Mouse (Mus musculus) left cerebral cortex, adult 8-10 months (tissue): ENCODE results near the gene Ssbp3. TPM values are rescaled to one million over a fixed set of nuclear protein-coding genes. Genes with fewer than 3 reads are reported as not detected.

Source experiments
- DNase-seq, 2 experiments: peaks; one replicate each; pipeline ENCODE4 v3.0.0; 2022; ENCODE audit warnings: low spot score in 2 of 2
- total RNA-seq, 4 experiments: library from RNA; stranded (reverse); gene quantifications; 2 replicates each; pipeline ENCODE4 v1.2.4; 2022

Gene Ssbp3
- total RNA-seq, 4 experiments from 2014 or later: 171 to 199 (median 187) TPM

- DNase-seq: no peak
Observed at GRCm38 (mm10) chr4:107007359-107007758, 96.9 kb downstream of the Ssbp3 start.

GRCm38 (mm10) chr4:107008161-107008560 is 97.7 kb downstream of the Ssbp3 start:
- DNase-seq: no peak

DNA sequence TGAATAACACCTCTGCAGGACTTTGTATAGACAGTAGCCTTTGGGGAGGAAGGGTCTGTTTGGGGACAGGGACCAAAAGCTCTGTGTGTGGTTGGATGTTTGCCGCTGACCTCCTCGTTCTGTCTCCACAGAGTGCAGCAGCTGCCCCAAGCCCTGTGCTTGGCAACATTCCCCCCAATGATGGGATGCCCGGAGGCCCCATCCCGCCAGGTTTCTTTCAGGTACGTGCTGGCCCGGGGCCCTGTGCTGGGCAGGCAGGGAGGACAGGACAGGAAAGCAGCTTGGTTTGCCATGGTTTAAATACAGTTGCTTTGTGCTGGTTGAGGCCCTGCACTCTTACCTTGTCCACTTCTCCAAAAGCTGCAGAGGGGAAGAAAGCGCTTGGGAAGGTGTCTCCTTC is 99.0 kb downstream of the Ssbp3 start:
- no peak for DNase-seq

- DNase-seq: no peak
Observed at GRCm38 (mm10) chr4:107011325-107012004, 101.0 kb downstream of the Ssbp3 start.

DNA sequence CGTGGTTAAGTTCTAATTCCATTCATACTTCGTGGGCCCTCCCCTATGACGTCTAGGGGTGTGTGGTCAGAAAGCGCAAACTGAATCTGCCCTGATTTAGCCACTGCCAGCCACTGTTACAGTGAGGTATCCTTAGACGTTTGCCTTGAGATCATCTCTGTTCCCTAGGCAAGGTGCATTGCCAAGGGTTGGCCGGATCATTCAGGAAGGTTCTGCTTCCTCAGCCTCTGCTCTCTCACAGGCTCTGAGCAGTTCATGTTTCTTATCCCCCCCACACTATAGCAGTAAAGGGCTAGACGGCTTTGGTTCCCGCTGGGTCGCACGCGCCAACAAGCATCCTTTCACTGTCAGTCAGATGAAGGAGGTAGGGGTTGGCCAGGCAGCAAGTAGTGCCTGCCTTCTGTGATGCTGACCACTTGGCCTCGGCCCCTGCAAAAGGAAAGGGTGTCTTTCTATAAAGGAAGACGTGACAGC is 101.5 kb downstream of the Ssbp3 start:
- DNase-seq: no peak

DNA sequence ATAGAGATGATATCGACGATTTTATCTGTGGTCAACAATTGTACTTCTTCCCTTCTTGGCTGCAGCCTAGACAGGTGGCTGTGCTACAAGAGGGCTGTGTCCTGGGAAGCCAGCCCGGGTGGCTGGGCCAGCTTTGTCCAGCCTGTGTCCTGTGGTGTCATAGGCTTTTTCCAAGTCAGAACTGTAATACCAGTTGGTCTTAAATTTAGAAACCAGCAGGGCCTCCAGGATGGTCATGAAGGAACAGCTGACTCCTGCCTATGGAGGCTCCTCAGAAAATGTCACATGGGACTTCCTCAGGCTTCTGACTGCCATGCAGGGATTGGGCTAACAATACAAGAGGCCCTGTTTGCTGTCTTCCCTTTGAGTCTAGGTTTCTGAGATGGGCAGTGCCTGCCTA is 102.1 kb downstream of the Ssbp3 start:
- no peak for DNase-seq

DNA sequence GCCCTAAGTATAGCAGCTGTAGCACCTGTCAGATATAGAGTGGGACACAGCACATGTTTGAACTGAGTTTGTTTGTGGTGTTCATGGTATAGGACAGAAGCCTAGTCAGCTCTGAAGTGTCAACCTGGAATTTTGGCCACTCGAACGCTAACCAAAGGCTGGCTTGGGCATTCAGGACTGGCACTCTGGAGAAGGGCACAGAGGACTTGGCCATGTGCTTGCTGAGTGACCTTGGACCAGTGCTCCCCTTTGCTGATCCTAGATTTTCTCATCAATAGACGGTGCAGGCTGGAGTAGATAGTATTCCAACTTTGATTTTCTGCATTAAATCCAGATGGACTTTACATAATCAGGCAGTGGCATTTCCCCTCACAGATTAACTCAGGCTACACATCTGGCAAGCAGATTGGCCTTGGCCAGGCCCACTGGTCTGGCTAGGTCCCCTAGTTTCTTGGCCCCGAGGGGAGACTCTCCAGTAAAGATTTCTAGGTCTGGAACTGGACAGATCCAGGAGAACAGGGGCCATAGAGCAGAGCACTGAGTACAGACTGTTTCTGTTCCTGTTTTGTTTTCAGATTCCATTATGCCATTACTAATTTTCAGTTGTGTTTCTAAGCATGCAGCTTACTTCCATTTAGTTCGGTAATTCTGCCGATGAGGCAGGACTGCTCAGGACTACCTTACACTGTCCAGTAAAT is 102.8 kb downstream of the Ssbp3 start:
- DNase-seq: no peak

GRCm38 (mm10) chr4:107013817-107014260 is 103.3 kb downstream of the Ssbp3 start:
- DNase-seq: no peak

GRCm38 (mm10) chr4:107015971-107016511 is 105.5 kb downstream of the Ssbp3 start:
- no peak for DNase-seq

GRCm38 (mm10) chr4:107017257-107017656 is 106.8 kb downstream of the Ssbp3 start:
- no peak for DNase-seq

GRCm38 (mm10) chr4:107018521-107018920 is 108.0 kb downstream of the Ssbp3 start:
- DNase-seq: no peak

DNA sequence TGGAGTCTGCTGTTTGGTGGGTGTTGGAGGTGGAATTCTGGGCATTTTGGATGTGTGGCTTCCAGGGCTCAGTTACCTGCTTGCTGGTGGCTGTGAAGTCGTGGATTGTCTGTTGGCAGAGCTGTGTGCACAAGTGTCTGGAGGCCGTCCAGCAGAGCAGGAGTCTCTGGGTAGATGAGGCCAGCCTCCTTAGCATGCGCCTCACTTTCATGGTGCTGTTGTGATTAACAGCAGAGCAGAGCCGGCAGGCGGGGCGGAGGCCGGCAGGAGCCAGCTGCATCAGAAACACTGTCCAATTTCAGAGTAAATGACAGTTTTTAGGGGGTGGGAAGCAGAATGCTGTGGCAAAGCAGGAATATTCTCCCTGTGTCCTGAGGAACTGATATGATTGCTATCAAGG is 108.5 kb downstream of the Ssbp3 start:
- peak in 1 of 2 experiments; percentile 79 for DNase-seq

- no peak for DNase-seq
Observed at GRCm38 (mm10) chr4:107020287-107021000, 109.9 kb downstream of the Ssbp3 start.

DNA sequence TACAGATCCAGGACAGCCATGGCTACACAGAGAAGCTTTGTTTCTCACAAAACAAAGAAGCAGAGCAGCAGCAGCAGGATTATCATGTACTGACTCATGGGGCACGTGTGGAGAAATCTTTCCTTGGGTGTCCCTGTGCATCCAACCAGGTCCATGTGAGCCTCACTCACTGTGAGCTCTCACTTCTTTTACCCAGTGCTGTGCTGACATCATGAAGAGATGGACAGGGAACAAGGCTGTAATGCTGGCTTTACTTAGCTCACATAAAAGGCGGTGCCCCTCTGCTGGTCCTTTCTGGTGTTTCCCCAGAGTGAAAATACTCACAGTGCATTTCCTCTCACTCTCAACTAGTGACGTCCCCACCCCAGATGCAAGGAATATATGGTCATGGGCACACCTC is 111.0 kb downstream of the Ssbp3 start:
- no peak for DNase-seq

GRCm38 (mm10) chr4:107024899-107025298 is 114.4 kb downstream of the Ssbp3 start:
- no peak for DNase-seq

- no peak for DNase-seq
Observed at GRCm38 (mm10) chr4:107025369-107025768, 114.9 kb downstream of the Ssbp3 start.

GRCm38 (mm10) chr4:107026451-107026850 is 116.0 kb downstream of the Ssbp3 start:
- no peak for DNase-seq

GRCm38 (mm10) chr4:107035689-107036088 is 125.2 kb downstream of the Ssbp3 start:
- no peak for DNase-seq

DNA sequence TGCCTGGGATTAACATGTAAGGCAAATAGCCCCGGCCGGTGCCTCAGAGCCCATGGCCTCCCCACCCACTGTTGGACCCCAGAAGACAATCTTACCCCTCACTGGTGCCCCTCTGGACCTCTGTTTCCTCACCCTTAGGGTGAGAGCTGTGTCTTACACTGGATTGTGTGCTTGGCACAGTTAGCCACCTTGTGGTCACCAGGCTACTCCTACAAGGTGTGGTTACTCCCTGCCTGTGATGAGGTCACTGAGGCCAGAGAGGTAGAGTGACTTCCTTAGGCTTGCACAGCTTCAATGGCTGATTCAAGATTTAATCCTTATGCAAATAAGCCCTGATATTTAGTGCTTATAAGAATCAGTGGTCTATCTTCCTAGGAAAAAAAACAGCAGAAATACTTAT is 126.5 kb downstream of the Ssbp3 start:
- DNase-seq: no peak

DNA sequence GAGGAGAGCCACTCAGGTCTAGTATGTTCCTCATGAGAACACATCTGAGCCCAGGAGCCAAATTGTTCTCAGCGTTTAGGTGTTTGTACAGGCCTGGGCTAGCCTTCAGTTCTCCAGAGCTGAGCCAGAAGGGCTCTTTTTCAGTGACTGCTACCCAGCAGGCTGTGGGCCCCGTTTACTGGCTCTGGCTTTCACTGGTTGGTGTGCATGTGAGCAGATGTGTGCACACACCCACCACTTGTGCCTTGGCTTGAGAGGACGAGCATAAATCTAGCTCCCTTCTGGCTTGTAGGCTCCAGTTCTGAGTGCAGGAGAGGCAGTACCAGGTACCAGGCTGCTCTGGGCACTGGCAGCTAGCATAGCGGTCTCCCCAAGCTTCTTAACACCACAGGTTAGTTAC is 127.8 kb downstream of the Ssbp3 start:
- peak in 1 of 2 experiments; percentile 54 for DNase-seq

DNA sequence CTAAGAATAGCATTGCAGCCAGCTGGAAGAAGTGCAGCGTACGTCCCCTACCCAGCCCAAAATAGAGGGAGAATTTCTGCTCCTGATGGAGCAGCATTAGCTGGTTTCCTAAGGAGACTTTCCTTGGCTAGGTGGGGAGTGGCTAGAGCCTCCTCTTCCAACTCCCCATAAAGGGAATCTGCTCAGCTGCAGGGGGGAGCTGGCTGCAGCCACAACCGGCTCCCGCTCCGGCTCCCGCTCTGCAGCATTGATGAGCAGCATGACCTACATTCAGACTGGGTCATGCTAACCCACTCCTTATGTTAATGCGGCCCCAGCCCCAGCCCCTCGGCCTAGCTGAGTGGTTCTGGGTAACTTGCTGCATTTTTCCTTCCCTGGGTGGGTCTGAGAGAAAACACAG is 128.8 kb downstream of the Ssbp3 start:
- no peak for DNase-seq

- no peak for DNase-seq
Observed at GRCm38 (mm10) chr4:107042304-107042703, 131.8 kb downstream of the Ssbp3 start.
